Mouse (Mus musculus) layer of hippocampus, adult 6 months (tissue): Measurements from ENCODE around the gene Bend4. TPM values are rescaled to one million over a fixed set of nuclear protein-coding genes. Genes with fewer than 3 reads are reported as not detected.

Experiments used
- long read RNA-seq, 2 experiments: library from polyadenylated mRNA; unstranded; transcript quantifications; one replicate each; pipeline ENCODE4 v2.0.0; 2019 to 2020
- polyA plus RNA-seq: library from polyadenylated mRNA; unstranded; fragments of <200 nt; fragmentation: Nextera tagmentation; gene quantifications from 2 replicates; pipeline ENCODE4 v1.2.3, GENCODE M21; 2021

The Bend4 gene
- polyA plus RNA-seq = 2.9 and 5.6 TPM in 2 replicates
- long read RNA-seq, experiment 1, partial matches to known transcripts = 0 of 11 reads
- long read RNA-seq, experiment 1, other reads (novel, unspliced or antisense) = 11 of 11 reads
- long read RNA-seq, experiment 2, partial matches to known transcripts = 0 of 3 reads
- long read RNA-seq, experiment 2, other reads (novel, unspliced or antisense) = 3 of 3 reads

GRCm38 (mm10) chr5:67427443-67428360 is at the start of gene Bend4:
Bend4 (minus strand) TSS chr5:67428310.

Other genes starting within 250 kb of the Bend4 start
- 128 and 131 TPM in 2 replicates for gene Tmem33, start 167.7 kb downstream of the Bend4 start, polyA plus RNA-seq
- 73.1 and 82.7 TPM in 2 replicates for gene Slc30a9, start 121.4 kb downstream of the Bend4 start, polyA plus RNA-seq
- 0.06 and 0.30 TPM in 2 replicates for gene Shisa3, start 179.6 kb upstream of the Bend4 start, polyA plus RNA-seq